Mouse (Mus musculus): ENCODE results near the gene 4930502E18Rik.
A peak's percentile ranks its signal among the peaks of the same experiment; 100 is the strongest.
"Not testable (repeated sequence)": the region's sequence is repeated elsewhere in the genome, so short reads cannot be mapped to it uniquely, and the experiment has no call there.

4930502E18Rik gene

DNA sequence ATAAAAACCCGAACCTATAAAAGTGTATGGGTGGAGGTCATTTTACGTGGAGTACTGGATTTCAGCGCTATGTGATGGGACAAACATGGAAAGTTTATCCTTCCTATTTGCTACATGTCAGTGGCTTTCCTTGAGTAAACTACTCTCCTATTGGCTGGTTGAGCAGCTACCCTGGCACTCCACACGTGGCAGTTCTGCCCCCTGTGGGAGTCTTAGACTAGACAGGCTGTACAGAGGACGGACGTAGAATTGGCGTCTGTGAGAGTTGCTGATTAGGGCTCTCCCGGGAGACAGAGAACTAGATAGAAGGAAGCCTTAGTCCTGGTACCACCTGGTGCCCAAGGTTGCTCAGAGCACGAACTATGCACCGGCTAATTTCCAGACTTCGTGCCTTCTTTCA, at the start of gene 4930502E18Rik:
Gene 4930502E18Rik (plus strand): TSS at position 231 of the 400 bp plus-strand sequence.
- DNase-seq (ENCODE audit: low spot score) = no peak

DNA sequence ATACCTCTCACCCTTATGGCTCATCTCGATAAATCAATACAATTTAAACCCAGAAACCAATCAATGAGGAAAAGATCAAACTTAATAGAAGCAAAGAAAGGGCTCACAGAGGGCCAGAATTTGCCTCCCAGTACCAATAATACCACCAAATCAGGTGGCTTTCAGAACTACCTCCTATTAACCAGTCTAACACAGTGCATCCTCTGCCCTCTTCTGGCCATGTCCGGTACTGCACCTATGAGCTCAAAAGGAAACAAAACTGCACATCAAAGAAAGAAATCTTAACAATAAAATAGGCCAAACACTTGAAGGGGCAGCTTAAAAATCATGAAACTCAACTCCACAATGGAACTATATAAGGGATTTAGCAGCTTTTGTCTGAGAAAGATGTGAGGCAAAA, 47.7 kb upstream of the 4930502E18Rik start:
- peak; percentile 64 for DNase-seq (ENCODE audit: low spot score)

DNA sequence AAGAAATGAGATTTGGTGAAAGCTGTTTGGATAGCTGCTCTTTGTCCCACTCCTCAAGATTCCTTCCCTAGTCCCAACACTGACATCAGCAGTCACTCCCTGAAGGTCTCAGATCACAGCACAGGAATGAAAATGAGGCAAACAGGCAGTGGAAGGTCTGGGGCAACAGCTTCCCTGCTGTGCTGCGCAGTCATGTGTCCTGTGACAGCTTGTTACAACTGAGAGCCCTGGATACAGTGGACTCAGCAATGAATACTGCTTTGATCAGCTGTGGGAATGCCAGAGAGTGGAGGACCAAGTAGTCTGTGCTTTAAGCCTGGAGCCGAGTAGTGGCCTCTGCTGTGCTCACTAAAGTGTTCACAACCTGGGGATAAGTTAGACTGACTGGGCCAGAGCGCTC, 42.0 kb upstream of the 4930502E18Rik start:
- not testable (repeated sequence) for DNase-seq (ENCODE audit: low spot score)

DNA sequence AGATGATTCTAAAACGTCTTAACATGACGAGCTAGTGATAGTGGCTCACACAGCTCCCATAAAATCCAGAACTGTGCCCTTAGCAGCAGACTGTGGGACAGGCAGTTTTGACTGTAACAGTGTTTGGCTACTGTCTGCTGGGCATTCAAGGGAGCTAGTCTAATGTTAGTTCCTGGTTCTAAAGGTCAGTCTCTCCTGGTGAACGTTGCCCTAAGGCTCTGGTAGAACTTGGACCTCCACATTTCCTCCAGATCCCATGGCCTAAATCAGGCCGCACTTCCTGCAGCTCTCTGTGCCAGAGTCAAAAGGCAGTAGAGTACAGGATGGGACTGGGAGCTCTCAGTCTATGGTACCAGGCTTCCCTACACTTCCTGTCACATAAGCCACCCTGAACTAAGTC, 40.0 kb upstream of the 4930502E18Rik start:
- not testable (repeated sequence) for DNase-seq (ENCODE audit: low spot score)

DNA sequence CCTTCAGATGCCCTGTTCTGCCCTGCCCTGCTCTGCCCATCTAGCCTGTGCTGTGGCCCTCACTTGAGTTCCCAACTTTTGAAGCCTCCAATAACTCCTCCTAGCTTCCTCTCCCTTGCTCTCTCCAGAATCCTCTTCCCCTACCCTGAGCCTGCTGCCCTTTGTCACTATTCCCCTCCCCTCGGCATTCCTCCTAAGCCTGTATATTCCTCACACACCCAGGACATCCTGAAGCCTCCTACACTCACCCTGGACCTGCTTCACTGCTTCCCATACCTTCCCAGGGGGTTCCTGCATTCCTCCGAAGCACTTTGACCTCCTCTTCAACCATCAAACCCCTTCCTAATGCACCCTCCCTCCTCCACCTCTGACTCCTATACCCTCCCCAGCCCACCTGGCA, 32.6 kb upstream of the 4930502E18Rik start:
- no peak for DNase-seq (ENCODE audit: low spot score)

DNA sequence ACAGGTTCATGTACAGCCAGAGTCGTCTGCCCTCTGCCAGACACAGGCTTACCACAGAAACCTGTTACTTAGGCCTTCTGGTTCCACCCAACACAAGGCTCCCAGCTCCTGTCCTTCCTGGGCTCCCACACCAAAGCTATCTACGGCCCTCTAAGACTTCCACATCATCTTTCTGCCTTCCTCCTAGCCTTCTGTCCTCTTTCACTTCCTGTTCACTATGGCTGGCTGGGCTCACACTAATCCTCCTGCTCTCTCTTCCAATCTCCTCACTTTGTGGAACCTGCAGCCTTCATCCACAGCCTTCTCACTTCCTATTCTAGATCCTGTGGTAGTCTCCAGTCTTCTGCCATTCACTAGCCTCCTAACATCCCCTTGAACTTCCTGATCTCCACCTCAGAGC, 31.5 kb upstream of the 4930502E18Rik start:
- no peak for DNase-seq (ENCODE audit: low spot score)

DNA sequence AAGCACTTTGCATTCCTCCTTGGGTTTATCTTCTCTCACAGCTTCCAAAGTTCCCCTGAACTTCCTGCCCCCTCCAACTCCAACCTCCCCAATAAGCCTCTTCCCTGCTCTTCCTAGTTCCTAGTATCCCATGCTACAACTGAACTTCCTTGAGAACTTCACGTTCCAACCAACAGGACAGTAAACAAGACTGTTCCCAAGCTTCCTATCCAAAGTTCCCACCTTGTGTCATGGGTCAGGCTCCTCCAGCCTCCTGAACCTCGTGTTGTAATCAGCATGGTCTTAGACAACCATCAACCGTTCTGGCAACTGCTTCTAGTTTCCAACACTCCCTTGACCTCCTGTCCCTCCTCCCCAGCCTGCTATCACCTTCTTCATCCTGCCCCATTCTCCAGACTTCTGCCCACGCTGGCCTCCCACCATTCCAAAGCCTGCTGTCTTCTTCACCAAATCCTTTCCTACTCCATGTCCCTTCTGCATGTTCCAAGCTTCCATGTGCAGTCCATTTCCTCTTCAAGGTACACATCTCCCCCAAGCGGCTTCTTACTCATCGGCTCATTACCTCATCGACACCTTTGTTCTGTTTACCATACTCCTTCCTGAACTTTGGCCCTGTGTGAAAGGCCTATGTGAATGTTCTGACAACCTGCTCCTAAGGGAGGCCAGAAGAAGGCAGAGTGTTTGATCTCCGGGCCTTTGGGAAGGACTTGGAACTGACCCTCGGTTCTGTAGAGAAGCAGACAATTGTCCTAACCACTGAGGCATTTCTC, 30.4 kb upstream of the 4930502E18Rik start:
- DNase-seq (ENCODE audit: low spot score) = no peak

DNA sequence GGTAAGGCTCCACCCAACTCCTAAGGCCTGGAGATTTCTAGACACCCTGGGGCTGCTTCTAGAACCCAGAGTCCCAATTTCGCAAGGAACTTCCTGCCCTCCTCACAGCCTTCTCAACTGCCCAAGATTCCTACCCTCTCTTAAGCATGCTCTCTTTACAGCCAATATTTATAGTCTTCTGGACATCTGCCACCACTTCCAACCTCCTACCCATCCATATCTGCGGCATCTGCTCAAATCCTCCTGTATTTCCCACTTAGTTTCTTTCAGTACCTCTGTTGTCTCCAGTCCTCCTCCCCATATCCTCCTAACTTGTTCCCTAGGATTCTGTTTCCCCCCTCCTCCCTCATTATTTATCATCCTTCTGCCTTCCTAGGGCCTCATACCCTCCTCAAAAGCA, 25.4 kb upstream of the 4930502E18Rik start:
- no peak for DNase-seq (ENCODE audit: low spot score)

DNA sequence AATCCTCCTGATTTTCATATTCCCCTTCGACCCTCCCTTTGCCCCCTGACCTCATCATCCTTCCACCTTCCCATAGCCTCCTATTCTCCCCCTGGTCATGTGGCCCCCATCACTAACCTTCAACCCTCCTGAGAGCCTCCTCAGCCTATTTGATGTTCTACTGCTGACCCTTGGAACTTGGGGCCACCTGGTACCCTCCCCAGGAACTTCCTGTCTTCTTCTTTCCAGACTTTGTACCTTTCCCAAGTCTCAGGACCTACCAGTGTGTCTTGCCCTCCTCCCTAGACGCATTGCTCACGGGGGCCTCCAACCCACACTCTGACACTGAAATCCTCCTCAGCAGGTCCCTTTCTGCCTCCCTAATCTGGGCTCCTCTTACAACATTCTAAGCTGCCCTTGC, 22.0 kb upstream of the 4930502E18Rik start:
- DNase-seq (ENCODE audit: low spot score) = no peak

DNA sequence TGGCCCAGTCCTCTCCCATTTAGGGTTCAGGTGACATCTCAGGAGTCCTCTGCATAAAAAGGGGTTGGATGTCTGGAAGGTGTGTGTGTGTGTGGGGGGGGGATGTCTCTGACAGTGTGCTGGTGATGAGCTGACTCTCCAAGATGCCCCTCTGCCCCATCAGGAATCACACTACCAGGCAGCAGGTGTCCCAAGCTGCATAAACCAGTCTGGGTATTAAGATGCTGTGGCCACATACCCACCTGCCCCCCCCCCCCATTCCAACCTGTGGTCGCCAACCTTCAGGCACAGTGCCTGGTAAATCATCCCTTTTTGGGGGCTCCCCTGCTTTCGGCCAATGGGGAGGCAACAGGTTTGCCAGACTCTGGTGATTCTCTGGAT, 8.7 kb upstream of the 4930502E18Rik start:
- DNase-seq (ENCODE audit: low spot score) = no peak

DNA sequence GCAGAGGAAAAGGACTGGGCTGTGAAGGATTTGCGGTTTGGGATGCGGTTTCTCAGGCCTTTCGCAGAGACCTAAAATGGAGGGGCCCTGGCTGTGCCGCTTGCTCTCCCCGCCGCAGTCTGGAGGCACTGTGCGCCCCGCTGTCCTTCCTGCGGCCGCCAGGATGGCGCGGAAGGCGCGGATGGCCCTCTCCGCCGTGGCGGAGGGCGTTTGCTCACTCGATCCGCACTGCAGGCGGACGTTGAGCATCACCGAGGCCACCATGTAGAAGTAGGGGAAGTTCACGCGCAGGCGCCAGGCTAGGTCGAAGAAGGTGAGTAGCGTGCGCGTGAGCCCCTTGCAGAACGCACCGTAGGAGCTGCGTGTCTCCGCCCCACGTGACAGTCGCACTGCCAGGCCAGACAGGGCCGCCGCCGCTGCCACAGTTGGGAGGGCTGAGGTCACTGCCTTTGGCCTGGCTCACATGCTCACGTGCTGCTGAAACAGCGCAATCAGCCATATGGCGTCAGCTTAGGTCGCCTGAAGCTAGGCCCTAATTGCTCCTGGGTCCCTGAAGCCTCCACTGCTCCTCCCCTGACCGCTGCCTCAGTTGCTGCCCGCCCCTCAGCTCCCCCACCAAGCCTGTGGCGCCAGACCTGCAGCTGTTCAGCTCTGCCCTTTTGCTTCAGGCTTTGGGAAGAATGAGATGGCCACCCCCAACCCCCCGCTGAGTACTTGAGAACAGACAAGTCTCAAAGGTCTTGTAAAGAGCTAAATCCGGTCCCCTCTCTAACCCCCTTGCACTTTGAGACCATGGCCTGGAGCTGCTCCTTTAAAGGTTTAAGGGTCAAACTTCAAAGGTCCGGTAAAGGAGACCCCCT, 8.1 kb upstream of the 4930502E18Rik start:
- peak; percentile 3 for DNase-seq (ENCODE audit: low spot score)

DNA sequence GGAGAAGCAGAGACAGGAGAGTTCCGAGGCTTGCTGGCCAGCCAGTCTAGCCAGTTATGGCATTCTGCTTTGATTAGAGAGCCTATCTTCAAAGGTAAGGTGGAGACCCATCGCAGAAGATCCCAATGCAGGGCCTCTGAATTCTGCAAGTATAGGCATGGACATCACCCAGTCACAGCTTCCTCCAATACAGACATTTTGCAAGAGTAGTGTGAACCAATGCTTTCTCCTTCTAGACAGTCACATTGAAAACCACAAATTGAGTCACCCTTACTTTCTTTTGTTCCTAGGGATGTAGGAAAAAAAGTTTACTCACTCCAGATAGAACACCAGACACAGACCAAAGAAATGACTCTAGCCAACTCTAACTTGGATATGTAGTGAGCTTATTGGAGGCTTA, 4.3 kb downstream of the 4930502E18Rik start:
- DNase-seq (ENCODE audit: low spot score) = no peak

DNA sequence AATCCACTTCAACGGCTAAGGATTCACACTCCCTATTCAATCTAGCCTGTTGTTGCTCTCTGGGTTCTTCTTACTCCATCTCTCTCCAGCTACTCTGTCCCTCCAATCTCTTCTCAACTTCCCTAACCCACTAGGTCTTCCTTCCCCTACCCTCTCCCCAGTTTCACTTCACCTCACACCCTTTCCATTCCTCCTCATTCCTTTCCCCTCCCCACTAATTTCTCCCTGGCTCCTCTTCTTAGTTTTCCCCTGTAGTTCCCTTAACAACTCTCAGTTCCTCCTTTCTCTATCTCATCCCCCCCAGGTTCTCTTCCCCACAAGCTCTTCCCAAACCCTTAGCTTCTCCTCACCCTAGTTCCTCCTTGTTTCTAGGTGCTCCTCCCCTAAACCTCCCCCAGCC, 28.2 kb downstream of the 4930502E18Rik start:
- no peak for DNase-seq (ENCODE audit: low spot score)

DNA sequence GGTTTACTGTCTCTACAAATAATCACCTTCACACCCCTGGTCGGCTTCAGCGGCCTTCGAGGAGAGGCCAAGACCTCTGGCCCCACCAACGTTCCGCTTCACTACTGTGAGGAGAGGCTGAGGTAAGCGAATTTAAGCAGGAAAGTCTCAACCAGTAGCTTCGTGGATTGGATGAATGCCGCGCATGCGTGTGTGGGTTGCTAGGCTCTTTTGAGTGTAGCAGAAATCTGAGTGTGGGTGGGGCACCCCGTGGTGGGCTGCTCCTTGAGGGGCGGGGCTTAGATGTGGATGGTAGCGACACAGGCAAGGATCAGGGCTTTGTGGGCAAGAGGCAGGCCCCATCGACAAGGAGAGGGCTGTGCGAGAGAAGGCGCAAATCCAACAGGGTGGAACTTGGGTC, 33.1 kb downstream of the 4930502E18Rik start, which contains the start of gene 1700013H16Rik:
Gene 1700013H16Rik (minus strand): TSS at position 96 of the 400 bp plus-strand sequence.
- no peak for DNase-seq (ENCODE audit: low spot score)

DNA sequence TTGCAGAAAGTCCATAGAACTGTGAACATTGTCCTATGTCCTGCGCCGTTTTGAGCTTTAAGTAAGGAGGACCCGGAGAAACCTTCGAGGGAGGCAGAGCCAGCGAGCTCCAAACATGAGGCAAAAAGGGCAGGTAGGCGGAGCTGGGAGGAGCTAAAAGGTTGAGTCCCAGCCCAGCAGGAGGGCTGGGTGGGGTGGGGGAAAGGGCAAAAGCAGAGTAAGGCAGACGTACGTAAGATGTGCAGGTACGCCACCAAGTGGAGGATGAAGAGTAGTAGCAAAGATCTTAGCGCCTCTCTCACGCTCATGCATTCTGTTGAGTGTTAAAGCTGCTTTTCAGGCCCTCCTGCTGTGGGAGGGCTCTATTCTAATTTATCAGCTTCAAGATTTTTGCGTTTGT, 51.6 kb downstream of the 4930502E18Rik start, which contains the start of gene Zfp36l3:
Gene Zfp36l3 (minus strand): TSS at position 119 of the 400 bp plus-strand sequence.
- no peak for DNase-seq (ENCODE audit: low spot score)

All from urinary bladder, postnatal 14 days (tissue).